Mouse (Mus musculus): ENCODE measurements around the gene Hspbap1. TPM values are rescaled to one million over a fixed set of nuclear protein-coding genes. Genes with fewer than 3 reads are reported as not detected.

Hspbap1 gene
- total and polyA plus RNA-seq, 3 experiments, result 7.2 to 9.6 TPM; not detected in 1

GRCm38 (mm10) chr16:35870581-35871047, 100.4 kb downstream of the Hspbap1 start:
- H3K36me3 ChIP-seq (ENCODE audit: control insufficient read depth in 1 of 2, insufficient read depth in 2 of 2, low read length in 2 of 2), result peaks cover 0 to 5% of the 10 kb centered on the region in 2 experiments; a peak in 1 of 4 replicates
- no peak for TF ChIP-seq JUND (IDR thresholded peaks at IDR 0.05; ENCODE audit: low read depth, low read length)
- no peak for TF ChIP-seq BHLHE40 (IDR thresholded peaks at IDR 0.05; ENCODE audit: borderline replicate concordance, low read depth, low read length)
- no peak overlapping the region for H3K27ac ChIP-seq (ENCODE audit: control insufficient read depth, low read depth, low read length)
- no peaks in the 10 kb centered on the region for H3K9me3 ChIP-seq (replicated peaks; ENCODE audit: insufficient read depth, low read length)
- H3K79me2 ChIP-seq (ENCODE audit: control insufficient read depth, insufficient read depth, low read length, poor library complexity), result no peaks in the 10 kb centered on the region; the same call in 1 of the 2 replicates
- H3K9ac ChIP-seq (ENCODE audit: control insufficient read depth, low read depth, low read length, poor library complexity, severe bottlenecking), result peak overlapping the region; percentile 74
- peaks cover 0 to 4% of the 10 kb centered on the region in 2 experiments; a peak in 2 of 4 replicates for H3K4me1 ChIP-seq (ENCODE audit: control insufficient read depth in 1 of 2, insufficient read depth in 2 of 2, low read length in 2 of 2)
- H3K4me3 ChIP-seq (ENCODE audit: control insufficient read depth in 1 of 2, insufficient read depth in 1 of 2, low read depth in 2 of 2, low read length in 2 of 2), result peak overlapping the region; percentile 79 to 95
- no peaks in the 10 kb centered on the region for H3K27me3 ChIP-seq (ENCODE audit: control insufficient read depth in 1 of 2, insufficient read depth in 2 of 2, low read length in 2 of 2)
- DNase-seq (ENCODE audit: low read depth, low spot score), result peak; percentile 39

- Histone ChIP-seq H3K4me1 (ENCODE audit: control insufficient read depth in 1 of 2, insufficient read depth in 2 of 2, low read length in 2 of 2) (peaks cover 0 to 4% of the 10 kb centered on the region in 2 experiments; a peak in 2 of 4 replicates), H3K79me2 (ENCODE audit: control insufficient read depth, insufficient read depth, low read length, poor library complexity) (no peaks in the 10 kb centered on the region; the same call in 1 of the 2 replicates)
- peak; percentile 67 for DNase-seq (ENCODE audit: low read depth, low spot score)
- no peak for TF ChIP-seq ZMIZ1 (IDR thresholded peaks at IDR 0.05; ENCODE audit: low read depth, low read length)
- TF ChIP-seq UBTF (IDR thresholded peaks at IDR 0.05; ENCODE audit: borderline replicate concordance, insufficient read depth, low read depth, low read length), result 0 out of 2 replicates have a peak, but pooled peaks have one; percentile 30
- peak; percentile 54 for TF ChIP-seq ETS1 (IDR thresholded peaks at IDR 0.05; ENCODE audit: low read depth, low read length)
- no peak for TF ChIP-seq USF2 (IDR thresholded peaks at IDR 0.05; ENCODE audit: borderline replicate concordance in 1 of 2, insufficient read depth in 1 of 2, low read depth in 1 of 2, low read length in 2 of 2)
- no peak for TF ChIP-seq GATA1 (IDR thresholded peaks at IDR 0.05; ENCODE audit: low read depth, low read length)
- TF ChIP-seq SMC3 (IDR thresholded peaks at IDR 0.05; ENCODE audit: low read depth, low read length), result no peak
- TF ChIP-seq SIN3A (IDR thresholded peaks at IDR 0.05; ENCODE audit: low read length), result peak; percentile 70
- no peak for TF ChIP-seq MAFK (IDR thresholded peaks at IDR 0.05; ENCODE audit: borderline replicate concordance, low read depth, low read length)
- no peak for TF ChIP-seq CTCF (IDR thresholded peaks at IDR 0.05 in 2 of 3, conservative IDR thresholded peaks at IDR 0.05 in 1 of 3; ENCODE audit: control insufficient read depth in 1 of 3, insufficient read depth in 1 of 3, low read depth in 2 of 3, low read length in 3 of 3, poor library complexity in 1 of 3, severe bottlenecking in 1 of 3)
- TF ChIP-seq ELF1 (IDR thresholded peaks at IDR 0.05; ENCODE audit: low read depth, low read length), result no peak; the same call in 1 of the 2 replicates
- TF ChIP-seq MXI1 (IDR thresholded peaks at IDR 0.05; ENCODE audit: low read depth, low read length), result peak; percentile 2; the same call in 1 of the 2 replicates
- no peak for TF ChIP-seq ZC3H11A (IDR thresholded peaks at IDR 0.05; ENCODE audit: low read depth, low read length)
- TF ChIP-seq ZNF384 (IDR thresholded peaks at IDR 0.05; ENCODE audit: low read depth, low read length), result no peak
- TF ChIP-seq CHD2 (IDR thresholded peaks at IDR 0.05; ENCODE audit: low read length), result no peak
- TF ChIP-seq BHLHE40 (IDR thresholded peaks at IDR 0.05; ENCODE audit: borderline replicate concordance, low read depth, low read length), result no peak
- no peak for TF ChIP-seq MYC (IDR thresholded peaks at IDR 0.05; ENCODE audit: low read depth, low read length)
- TF ChIP-seq MAX (IDR thresholded peaks at IDR 0.05; ENCODE audit: low read length), result no peak; the same call in 1 of the 2 replicates
- TF ChIP-seq NELFE (IDR thresholded peaks at IDR 0.05; ENCODE audit: low read depth, low read length), result no peak; the same call in 1 of the 2 replicates
- TF ChIP-seq MEF2A (IDR thresholded peaks at IDR 0.05; ENCODE audit: extremely low read depth, insufficient replicate concordance, low read depth, low read length, poor library complexity, severe bottlenecking), result no peak
- TF ChIP-seq USF1 (IDR thresholded peaks at IDR 0.05; ENCODE audit: low read depth, low read length), result no peak
- 0 out of 2 replicates have a peak, but pooled peaks have one; percentile 1 for TF ChIP-seq TCF12 (IDR thresholded peaks at IDR 0.05; ENCODE audit: low read depth, low read length)
- no peak for TF ChIP-seq CHD1 (IDR thresholded peaks at IDR 0.05; ENCODE audit: low read depth, low read length)
- no peak for TF ChIP-seq POLR2AphosphoS5 (IDR thresholded peaks at IDR 0.05; ENCODE audit: borderline replicate concordance, low read depth, low read length)
- no peak for TF ChIP-seq POLR2AphosphoS2 (IDR thresholded peaks at IDR 0.05; ENCODE audit: low read length)
- TF ChIP-seq EP300 (IDR thresholded peaks at IDR 0.05; ENCODE audit: low read depth in 1 of 2, low read length in 2 of 2), result no peak
- TF ChIP-seq HCFC1 (IDR thresholded peaks at IDR 0.05; ENCODE audit: low read depth, low read length), result no peak
- no peak for TF ChIP-seq TAL1 (IDR thresholded peaks at IDR 0.05; ENCODE audit: low read length)
Observed at GRCm38 (mm10) chr16:35871048-35871851, 101.1 kb downstream of the Hspbap1 start, which contains the start of gene Parp14. Gene Parp14, minus strand, starts transcription at chr16:35871544.

More at GRCm38 (mm10) chr16:35871048-35871851, 101.1 kb downstream of the Hspbap1 start, which contains the start of gene Parp14:
- peaks cover 1 to 2% of the 10 kb centered on the region in 2 experiments; a peak in 2 of 4 replicates for H3K27me3 ChIP-seq (ENCODE audit: control insufficient read depth in 1 of 2, insufficient read depth in 2 of 2, low read length in 2 of 2)
- peaks cover 0 to 5% of the 10 kb centered on the region in 2 experiments; a peak in 1 of 4 replicates for H3K36me3 ChIP-seq (ENCODE audit: control insufficient read depth in 1 of 2, insufficient read depth in 2 of 2, low read length in 2 of 2)
- H3K9me3 ChIP-seq (replicated peaks; ENCODE audit: insufficient read depth, low read length), result no peaks in the 10 kb centered on the region
- H3K4me3 ChIP-seq (ENCODE audit: control insufficient read depth in 1 of 2, insufficient read depth in 1 of 2, low read depth in 2 of 2, low read length in 2 of 2), result peak within 1 kb of the TSS; percentile 79 to 95
- H3K9ac ChIP-seq (ENCODE audit: control insufficient read depth, low read depth, low read length, poor library complexity, severe bottlenecking), result peak within 1 kb of the TSS; percentile 74
- no peak within 1 kb of the TSS for H3K27ac ChIP-seq (ENCODE audit: control insufficient read depth, low read depth, low read length)

Data from MEL (cell line).